Mouse (Mus musculus): ENCODE results near the gene Rreb1.
"Not testable (repeated sequence)": the region's sequence is repeated elsewhere in the genome, so short reads cannot be mapped to it uniquely, and the experiment has no call there.

GRCm38 (mm10) chr13:37835811-37836210, 57.6 kb downstream of the Rreb1 start:
- TF ChIP-seq MAX (IDR thresholded peaks at IDR 0.05); CTCF (IDR thresholded peaks at IDR 0.05; ENCODE audit: control insufficient read depth, insufficient read depth, insufficient read length); MYOG (IDR thresholded peaks at IDR 0.05; ENCODE audit: control insufficient read depth, extremely low read depth, insufficient read length); CEBPB (IDR thresholded peaks at IDR 0.05; ENCODE audit: low read depth): not testable (repeated sequence)

Measured in C2C12 (cell line).